Mouse (Mus musculus) embryonic facial prominence, embryonic 12.5 days (tissue): ENCODE measurements around the gene Gm8356. TPM values are rescaled to one million over a fixed set of nuclear protein-coding genes. Genes with fewer than 3 reads are reported as not detected.
"Not testable (repeated sequence)": the region's sequence is repeated elsewhere in the genome, so short reads cannot be mapped to it uniquely, and the experiment has no call there.

Experiments
- ATAC-seq: fragments of 200-750 bp; cut with Nextera tagmentation; 2 replicates; pipeline ENCODE4 v1.8.0; 2017; ENCODE audit not compliant: insufficient number of reproducible peaks, insufficient read depth, low FRiP score, low TSS enrichment
- H3K27ac ChIP-seq: fragments of 300-500 bp; sonication (generic); 2 replicates; pipeline ENCODE4 v1.5.1; 2016; ENCODE audit warnings: mild to moderate bottlenecking
- H3K27me3 ChIP-seq: fragments of 300-500 bp; sonication (generic); 2 replicates; pipeline ENCODE4 v1.6.1; 2016; ENCODE audit warnings: mild to moderate bottlenecking, moderate library complexity
- H3K36me3 ChIP-seq: fragments of 300-500 bp; sonication (generic); 2 replicates; pipeline ENCODE4 v1.6.1; 2016; ENCODE audit warnings: mild to moderate bottlenecking
- H3K4me1 ChIP-seq: fragments of 300-500 bp; sonication (generic); 2 replicates; pipeline ENCODE4 v1.6.1; 2016
- H3K4me2 ChIP-seq: fragments of 300-500 bp; sonication (generic); replicated peaks from 2 replicates; pipeline ENCODE4 v1.6.1; 2016; ENCODE audit warnings: mild to moderate bottlenecking, moderate library complexity
- H3K4me3 ChIP-seq: fragments of 300-500 bp; sonication (generic); 2 replicates; pipeline ENCODE4 v1.5.1; 2016; ENCODE audit warnings: mild to moderate bottlenecking
- H3K9ac ChIP-seq: fragments of 300-500 bp; sonication (generic); 2 replicates; pipeline ENCODE4 v1.6.1; 2016; ENCODE audit warnings: mild to moderate bottlenecking, moderate library complexity
- H3K9me3 ChIP-seq: fragments of 300-500 bp; sonication (generic); 2 replicates; pipeline ENCODE4 v1.6.1; 2016; ENCODE audit warnings: mild to moderate bottlenecking, moderate library complexity
- WGBS: fragments of 180-500 bp; shearing (Covaris S2); methylation state at CpG from one replicate; pipeline ENCODE4 v1.1.7; 2016; 5-methylcytosine and 5-hydroxymethylcytosine counted together
- polyA plus RNA-seq: library from polyadenylated mRNA; unstranded; fragments of >200 nt; fragmentation: Nextera tagmentation; extraction: Ambion mirVana; gene quantifications from 2 replicates; pipeline ENCODE4 v1.2.1, GENCODE M21; 2016

Gene Gm8356
- polyA plus RNA-seq = not detected in 2 replicates

DNA sequence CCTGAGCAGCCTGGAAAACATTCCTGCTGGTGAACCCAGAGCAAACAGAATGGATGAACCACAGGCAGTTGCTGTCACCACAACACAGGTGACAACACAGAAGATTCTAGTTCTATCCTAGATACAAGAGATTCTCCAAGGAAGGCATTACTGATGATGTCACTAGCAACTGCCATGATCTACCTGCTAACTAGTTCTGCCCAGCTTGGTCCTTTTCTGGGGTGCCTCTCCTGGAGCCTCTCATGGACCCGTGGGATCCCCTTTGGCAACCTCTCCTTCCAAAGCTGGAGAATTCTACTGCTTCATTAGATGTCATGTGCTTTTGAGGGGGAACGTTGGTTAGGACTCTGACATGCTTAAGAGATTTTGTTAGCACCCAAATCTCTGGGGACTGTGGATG, at the start of gene Gm8356:
Gene Gm8356, minus strand, starts transcription at position 101 of the 400 bp plus-strand sequence.
- H3K4me3 ChIP-seq = not testable (repeated sequence)

DNA sequence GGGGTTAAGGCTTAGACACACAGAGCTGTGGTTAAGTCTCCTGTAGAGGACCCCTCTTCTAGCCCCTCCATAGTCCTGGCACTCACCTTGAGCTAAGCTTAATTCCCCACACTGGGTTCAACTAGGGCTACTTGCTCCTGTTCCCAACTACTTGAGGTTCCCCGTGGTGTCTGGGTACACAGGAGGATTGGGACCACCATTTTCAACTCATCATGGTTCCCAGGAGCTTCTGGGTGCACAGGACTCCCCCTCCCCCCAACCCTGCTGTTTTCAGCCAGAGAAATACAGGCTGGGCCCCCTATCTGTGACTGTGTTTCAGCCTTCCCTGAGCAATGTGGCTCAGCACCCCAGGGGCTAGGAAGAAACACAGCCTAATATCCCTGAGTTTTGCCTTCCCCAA, 50.8 kb downstream of the Gm8356 start:
- H3K36me3 ChIP-seq, H3K4me2 ChIP-seq, ATAC-seq, H3K27ac ChIP-seq, H3K4me1 ChIP-seq, H3K9ac ChIP-seq, H3K9me3 ChIP-seq, H3K4me3 ChIP-seq, H3K27me3 ChIP-seq: not testable (repeated sequence)
- 53% methylated on average over 1 of the region's 1 CpGs for WGBS

More for the DNA sequence above, at the start of gene Gm8356:
- 78% methylated on average over 1 of the region's 2 CpGs for WGBS
- not testable (repeated sequence) for ATAC-seq, H3K36me3 ChIP-seq, H3K4me1 ChIP-seq, H3K9me3 ChIP-seq, H3K27ac ChIP-seq, H3K4me2 ChIP-seq, H3K27me3 ChIP-seq, H3K9ac ChIP-seq

DNA sequence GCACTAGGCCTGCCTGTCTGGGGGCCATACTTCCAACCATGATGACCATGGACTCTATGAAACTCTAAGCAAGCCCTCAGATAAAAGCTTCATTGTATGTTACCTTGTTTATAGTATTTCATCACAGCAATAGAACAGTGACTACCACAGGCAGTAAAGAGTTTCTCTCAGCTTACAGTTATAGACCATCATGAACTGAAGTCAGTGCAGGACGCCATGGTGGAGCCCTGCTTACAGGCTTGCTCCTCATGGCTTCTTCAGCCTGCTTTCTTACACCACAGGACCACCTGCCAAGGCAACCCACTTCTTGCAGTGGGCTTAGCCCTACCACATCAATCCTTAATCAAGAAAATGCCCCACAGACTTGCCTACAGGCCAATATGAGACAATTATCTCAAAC, 51.5 kb downstream of the Gm8356 start:
- not testable (repeated sequence) for H3K4me2 ChIP-seq, H3K27me3 ChIP-seq, ATAC-seq, H3K36me3 ChIP-seq, H3K9me3 ChIP-seq, H3K9ac ChIP-seq, H3K4me3 ChIP-seq, H3K27ac ChIP-seq, H3K4me1 ChIP-seq
- WGBS = 77% methylated on average over 1 of the region's 1 CpGs

DNA sequence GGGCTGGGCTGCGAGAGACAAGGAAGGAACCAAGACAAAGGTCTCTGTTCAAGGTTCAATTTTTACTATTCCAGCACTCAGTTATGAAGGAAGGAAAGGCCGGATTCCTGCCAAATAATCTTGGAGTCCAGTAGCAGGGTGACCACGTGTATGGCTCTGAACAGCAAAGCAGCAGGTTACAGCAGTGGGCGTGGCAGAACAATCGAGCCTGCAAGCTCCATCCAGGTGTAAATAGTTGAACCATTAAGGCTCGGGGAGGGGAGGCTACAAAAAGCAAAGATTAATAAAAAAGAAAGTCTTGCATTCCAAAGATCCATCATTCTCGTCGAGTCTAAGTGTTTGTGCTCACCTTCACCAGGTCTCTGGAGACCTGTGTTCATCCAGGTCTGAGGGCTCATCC, 55.0 kb downstream of the Gm8356 start:
- H3K27me3 ChIP-seq = not testable (repeated sequence)

More for the DNA sequence above, 55.0 kb downstream of the Gm8356 start:
- not testable (repeated sequence) for H3K4me1 ChIP-seq, H3K27ac ChIP-seq, H3K36me3 ChIP-seq, H3K9me3 ChIP-seq, H3K9ac ChIP-seq, H3K4me3 ChIP-seq, H3K4me2 ChIP-seq, ATAC-seq
- 81% methylated on average over 7 of the region's 8 CpGs for WGBS

Other genes with a start within 250 kb of the Gm8356 start
- gene Gm21103, start 232.4 kb downstream of the Gm8356 start, polyA plus RNA-seq = not detected in 2 replicates
- gene Gm3618, start 193.6 kb downstream of the Gm8356 start, polyA plus RNA-seq = not detected in 2 replicates
- gene Gm16440, start 147.0 kb downstream of the Gm8356 start, polyA plus RNA-seq = not detected in 2 replicates
- gene Gm3591, start 124.8 kb downstream of the Gm8356 start, polyA plus RNA-seq = 1.6 and 1.9 TPM in 2 replicates
- gene Gm3594, start 92.7 kb downstream of the Gm8356 start, polyA plus RNA-seq = not detected in 2 replicates
- 0.10 and 0.52 TPM in 2 replicates for gene Gm3629, start 53.3 kb upstream of the Gm8356 start, polyA plus RNA-seq
- not detected in 2 replicates for gene Gm3460, start 85.1 kb upstream of the Gm8356 start, polyA plus RNA-seq
- not detected in 2 replicates for gene Gm10251, start 146.9 kb upstream of the Gm8356 start, polyA plus RNA-seq
- gene Gm8050, start 183.0 kb upstream of the Gm8356 start, polyA plus RNA-seq = 0.10 TPM in 1 of 2 replicates, not detected in the other
- 6.4 TPM in 2 replicates for gene Gm3636, start 205.0 kb upstream of the Gm8356 start, polyA plus RNA-seq
- not detected in 2 replicates for gene Gm8362, start 237.1 kb upstream of the Gm8356 start, polyA plus RNA-seq